Mouse (Mus musculus) limb, embryonic 10.5 days (tissue): ENCODE measurements around the gene Adgrg1. TPM values are rescaled to one million over a fixed set of nuclear protein-coding genes. Genes with fewer than 3 reads are reported as not detected.

ENCODE experiments used
- DNase-seq: peaks from one replicate; pipeline ENCODE4 v3.0.0-alpha.2; 2017; ENCODE audit warnings: low spot score
- H3K27ac ChIP-seq: fragments of 300-500 bp; sonication (generic); 2 replicates; pipeline ENCODE4 v1.5.1; 2016; ENCODE audit warnings: mild to moderate bottlenecking
- H3K27me3 ChIP-seq: fragments of 300-500 bp; sonication (generic); 2 replicates; pipeline ENCODE4 v1.6.1; 2016; ENCODE audit warnings: low read depth, mild to moderate bottlenecking; ENCODE audit not compliant: poor library complexity, severe bottlenecking
- H3K36me3 ChIP-seq: fragments of 300-500 bp; sonication (generic); 2 replicates; pipeline ENCODE4 v1.6.1; 2016; ENCODE audit warnings: mild to moderate bottlenecking, moderate library complexity
- H3K4me1 ChIP-seq: fragments of 300-500 bp; sonication (generic); 2 replicates; pipeline ENCODE4 v1.6.1; 2016
- H3K4me3 ChIP-seq: fragments of 300-500 bp; sonication (generic); 2 replicates; pipeline ENCODE4 v1.5.1; 2016; ENCODE audit warnings: mild to moderate bottlenecking, moderate library complexity
- H3K9me3 ChIP-seq: fragments of 300-500 bp; sonication (generic); replicated peaks from 2 replicates; pipeline ENCODE4 v1.6.1; 2016; ENCODE audit warnings: mild to moderate bottlenecking
- WGBS: fragments of 180-500 bp; shearing (Covaris S2); methylation state at CpG from one replicate; pipeline ENCODE4 v1.1.7; 2016; 5-methylcytosine and 5-hydroxymethylcytosine counted together
- polyA plus RNA-seq: library from polyadenylated mRNA; unstranded; fragments of >200 nt; fragmentation: Nextera tagmentation; extraction: Ambion mirVana; gene quantifications from 2 replicates; pipeline ENCODE4 v1.2.1, GENCODE M21; 2016

Adgrg1 gene
- polyA plus RNA-seq, 1 experiment from 2014 or later: 11.6 TPM

GRCm38 (mm10) chr8:95059812-95060533, 85.4 kb downstream of the Adgrg1 start:
- no peak for DNase-seq
- no peak overlapping the region for H3K4me3 ChIP-seq
- no peaks in the 10 kb centered on the region for H3K36me3 ChIP-seq
- no peaks in the 10 kb centered on the region for H3K9me3 ChIP-seq
- 74% methylated on average over 6 of the region's 6 CpGs for WGBS
- no peaks in the 10 kb centered on the region for H3K4me1 ChIP-seq
- H3K27ac ChIP-seq: no peak overlapping the region
- H3K27me3 ChIP-seq: no peaks in the 10 kb centered on the region

Other genes starting within 250 kb of the Adgrg1 start
- gene Ccl22, start 229.2 kb upstream of the Adgrg1 start, polyA plus RNA-seq: not detected in 2 replicates
- 2.7 and 5.3 TPM in 2 replicates for gene Cx3cl1, start 202.7 kb upstream of the Adgrg1 start, polyA plus RNA-seq
- gene Ccl17, start 164.3 kb upstream of the Adgrg1 start, polyA plus RNA-seq: not detected in 2 replicates
- gene Coq9, start 136.4 kb upstream of the Adgrg1 start, polyA plus RNA-seq: 51.2 and 65.5 TPM in 2 replicates
- 195 and 198 TPM in 2 replicates for gene Ciapin1, start 136.4 kb upstream of the Adgrg1 start, polyA plus RNA-seq
- 201 and 208 TPM in 2 replicates for gene Polr2c, start 117.3 kb upstream of the Adgrg1 start, polyA plus RNA-seq
- gene Dok4, start 98.4 kb upstream of the Adgrg1 start, polyA plus RNA-seq: 23.4 and 33.1 TPM in 2 replicates
- gene Ccdc102a, start 56.7 kb upstream of the Adgrg1 start, polyA plus RNA-seq: 27.0 and 32.3 TPM in 2 replicates
- gene Adgrg5, start 51.1 kb upstream of the Adgrg1 start, polyA plus RNA-seq: 0.18 and 0.74 TPM in 2 replicates
- gene Adgrg3, start 42.9 kb downstream of the Adgrg1 start, polyA plus RNA-seq: 3.4 and 4.2 TPM in 2 replicates
- 0.23 TPM in 2 replicates for gene Drc7, start 80.4 kb downstream of the Adgrg1 start, polyA plus RNA-seq
- 29.4 and 33.3 TPM in 2 replicates for gene Katnb1, start 106.4 kb downstream of the Adgrg1 start, polyA plus RNA-seq
- 10.8 and 13.2 TPM in 2 replicates for gene Kifc3, start 228.1 kb downstream of the Adgrg1 start, polyA plus RNA-seq